Mouse (Mus musculus): ENCODE measurements at regions not wholly inside any gene's neighbourhood (a gene's known extent, or its start where the extent isn't known, plus 50 kb on each side); places are given as distances from the start of the nearest gene placed in this dataset.

DNA sequence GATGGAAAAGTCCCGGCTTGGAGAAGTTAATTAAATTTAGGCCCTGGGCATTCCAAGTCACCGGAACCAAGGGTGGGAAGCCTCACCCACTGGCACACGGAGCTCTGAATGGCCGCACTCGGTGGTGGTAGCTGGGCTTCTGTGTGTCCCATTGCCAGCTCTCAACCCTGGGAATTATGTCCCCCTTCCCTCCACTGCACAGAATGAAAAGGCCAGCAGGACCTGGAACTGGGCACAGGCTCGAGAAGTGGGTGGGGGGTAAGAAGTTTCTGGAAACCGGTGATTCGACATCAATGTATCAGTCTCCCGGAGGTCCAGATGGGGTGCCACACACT, 149.1 kb upstream of the Tut7 start:
- no peak for TF ChIP-seq CTCF (IDR thresholded peaks at IDR 0.05; ENCODE audit: insufficient read depth, low read length)
- TF ChIP-seq POLR2A (IDR thresholded peaks at IDR 0.05; ENCODE audit: borderline replicate concordance, extremely low read depth, low read depth, low read length), result no peak
